Mouse (Mus musculus) kidney, embryonic 16.5 days (tissue): ENCODE data around the gene Ubn1. TPM values are rescaled to one million over a fixed set of nuclear protein-coding genes. Genes with fewer than 3 reads are reported as not detected.

Experiments
- ATAC-seq: fragments of 200-750 bp; cut with Nextera tagmentation; 2 replicates; pipeline ENCODE4 v1.8.0; 2017; ENCODE audit warnings: moderate TSS enrichment; ENCODE audit not compliant: low FRiP score, low TSS enrichment
- H3K27ac ChIP-seq: fragments of 300-500 bp; sonication (generic); 2 replicates; pipeline ENCODE4 v1.5.1; 2014; ENCODE audit warnings: low read length
- H3K27me3 ChIP-seq: fragments of 300-500 bp; sonication (generic); 2 replicates; pipeline ENCODE4 v1.6.1; 2014; ENCODE audit warnings: low read length, control low read depth, mixed read lengths; ENCODE audit not compliant: insufficient read depth
- H3K36me3 ChIP-seq: fragments of 300-500 bp; sonication (generic); 2 replicates; pipeline ENCODE4 v1.6.1; 2014; ENCODE audit warnings: low read length, control low read depth, mixed read lengths; ENCODE audit not compliant: insufficient read depth
- H3K4me1 ChIP-seq: fragments of 300-500 bp; sonication (generic); 2 replicates; pipeline ENCODE4 v1.6.1; 2014; ENCODE audit warnings: low read length, control low read depth, mixed read lengths; ENCODE audit not compliant: insufficient read depth
- H3K4me2 ChIP-seq: fragments of 300-500 bp; sonication (generic); replicated peaks from 2 replicates; pipeline ENCODE4 v1.6.1; 2014; ENCODE audit warnings: low read depth, low read length
- H3K4me3 ChIP-seq: fragments of 300-500 bp; sonication (generic); 2 replicates; pipeline ENCODE4 v1.5.1; 2014; ENCODE audit warnings: mild to moderate bottlenecking, low read length
- H3K9ac ChIP-seq: fragments of 300-500 bp; sonication (generic); replicated peaks from 2 replicates; pipeline ENCODE4 v1.6.1; 2014; ENCODE audit warnings: low read length
- H3K9me3 ChIP-seq: fragments of 300-500 bp; sonication (generic); 2 replicates; pipeline ENCODE4 v1.6.1; 2016; ENCODE audit warnings: low read length, control low read depth
- WGBS: fragments of 180-500 bp; shearing (Covaris S2); extraction: QIAGEN DNeasy Blood & Tissue Kit; methylation state at CpG from one replicate; pipeline ENCODE4 v1.1.7; 2014; 5-methylcytosine and 5-hydroxymethylcytosine counted together
- polyA plus RNA-seq: library from polyadenylated mRNA; unstranded; fragments of >200 nt; fragmentation: Nextera tagmentation; extraction: Ambion mirVana; gene quantifications from 2 replicates; pipeline ENCODE4 v1.2.1, GENCODE M21; 2015

Ubn1 gene
- polyA plus RNA-seq, 1 experiment from 2014 or later: 20.2 TPM

- Histone ChIP-seq H3K9me3 (no peaks in the 10 kb centered on the region), H3K4me3 (no peak overlapping the region), H3K27me3 (no peaks in the 10 kb centered on the region), H3K4me2 (no peak overlapping the region), H3K36me3 (peaks cover 53% of the 10 kb centered on the region), H3K4me1 (no peaks in the 10 kb centered on the region), H3K27ac (no peak overlapping the region), H3K9ac (no peak overlapping the region)
- ATAC-seq: no peak
- 85% methylated on average over 3 of the region's 3 CpGs for WGBS
Observed at GRCm38 (mm10) chr16:5070321-5070720, 20.5 kb downstream of the Ubn1 start.

- H3K4me1 ChIP-seq: no peaks in the 10 kb centered on the region
- no peak overlapping the region for H3K9ac ChIP-seq
- H3K36me3 ChIP-seq: peaks cover 64% of the 10 kb centered on the region
- WGBS: 93% methylated on average over 7 of the region's 7 CpGs
- H3K4me2 ChIP-seq: no peak overlapping the region
- no peak for ATAC-seq
- H3K27ac ChIP-seq: no peak overlapping the region
- no peaks in the 10 kb centered on the region for H3K27me3 ChIP-seq
- H3K4me3 ChIP-seq: no peak overlapping the region
- H3K9me3 ChIP-seq: no peaks in the 10 kb centered on the region
Observed at GRCm38 (mm10) chr16:5071974-5072373, 22.1 kb downstream of the Ubn1 start.

GRCm38 (mm10) chr16:5074341-5074740 lies 24.5 kb downstream of the Ubn1 start:
- 90% methylated on average over 5 of the region's 5 CpGs for WGBS
- H3K4me2 ChIP-seq: no peak overlapping the region
- no peak for ATAC-seq

GRCm38 (mm10) chr16:5085196-5085595 lies 35.3 kb downstream of the Ubn1 start:
- peaks cover 48% of the 10 kb centered on the region for H3K36me3 ChIP-seq

More at GRCm38 (mm10) chr16:5074341-5074740, 24.5 kb downstream of the Ubn1 start:
- H3K9ac ChIP-seq: no peak overlapping the region
- no peaks in the 10 kb centered on the region for H3K27me3 ChIP-seq
- H3K4me1 ChIP-seq: no peaks in the 10 kb centered on the region
- no peaks in the 10 kb centered on the region for H3K9me3 ChIP-seq
- H3K36me3 ChIP-seq: peaks cover 75% of the 10 kb centered on the region
- no peak overlapping the region for H3K4me3 ChIP-seq
- H3K27ac ChIP-seq: no peak overlapping the region

GRCm38 (mm10) chr16:5086179-5086578 lies 36.3 kb downstream of the Ubn1 start:
- Histone ChIP-seq H3K9ac (no peak overlapping the region), H3K27me3 (no peaks in the 10 kb centered on the region), H3K4me2 (no peak overlapping the region), H3K9me3 (no peaks in the 10 kb centered on the region), H3K36me3 (peaks cover 44% of the 10 kb centered on the region), H3K27ac (no peak overlapping the region), H3K4me3 (no peak overlapping the region), H3K4me1 (no peaks in the 10 kb centered on the region)
- 94% methylated on average over 2 of the region's 2 CpGs for WGBS
- ATAC-seq: no peak

More at GRCm38 (mm10) chr16:5085196-5085595, 35.3 kb downstream of the Ubn1 start:
- H3K4me1 ChIP-seq: no peaks in the 10 kb centered on the region
- H3K4me3 ChIP-seq: no peak overlapping the region
- ATAC-seq: no peak
- H3K4me2 ChIP-seq: no peak overlapping the region
- no peaks in the 10 kb centered on the region for H3K9me3 ChIP-seq
- no peak overlapping the region for H3K9ac ChIP-seq
- no peaks in the 10 kb centered on the region for H3K27me3 ChIP-seq
- WGBS: 75% methylated on average over 4 of the region's 4 CpGs
- H3K27ac ChIP-seq: no peak overlapping the region

GRCm38 (mm10) chr16:5089021-5089420 lies 39.2 kb downstream of the Ubn1 start:
- Histone ChIP-seq H3K4me3 (no peak overlapping the region), H3K4me1 (no peaks in the 10 kb centered on the region), H3K4me2 (no peak overlapping the region), H3K9me3 (no peaks in the 10 kb centered on the region), H3K27me3 (no peaks in the 10 kb centered on the region), H3K36me3 (peaks cover 27% of the 10 kb centered on the region), H3K27ac (no peak overlapping the region), H3K9ac (no peak overlapping the region)
- WGBS: 59% methylated on average over 10 of the region's 10 CpGs
- no peak for ATAC-seq

- no peaks in the 10 kb centered on the region for H3K9me3 ChIP-seq
- 0 out of 2 replicates have a peak, but pooled peaks cover 2% of the 10 kb centered on the region for H3K36me3 ChIP-seq
- no peak overlapping the region for H3K27ac ChIP-seq
- no peak overlapping the region for H3K4me3 ChIP-seq
- no peak overlapping the region for H3K4me2 ChIP-seq
- H3K27me3 ChIP-seq: no peaks in the 10 kb centered on the region
- 77% methylated on average over 5 of the region's 5 CpGs for WGBS
- ATAC-seq: no peak
- H3K9ac ChIP-seq: no peak overlapping the region
- H3K4me1 ChIP-seq: no peaks in the 10 kb centered on the region
Observed at GRCm38 (mm10) chr16:5093285-5093684, 43.4 kb downstream of the Ubn1 start.

- no peak overlapping the region for H3K4me2 ChIP-seq
- no peaks in the 10 kb centered on the region for H3K4me1 ChIP-seq
- ATAC-seq: peak; percentile 51; the same call in 1 of the 2 replicates
- no peak overlapping the region for H3K4me3 ChIP-seq
- no peaks in the 10 kb centered on the region for H3K27me3 ChIP-seq
- no peaks in the 10 kb centered on the region for H3K36me3 ChIP-seq
- no peak overlapping the region for H3K9ac ChIP-seq
- WGBS: 65% methylated on average over 8 of the region's 8 CpGs
- no peak overlapping the region for H3K27ac ChIP-seq
- H3K9me3 ChIP-seq: no peaks in the 10 kb centered on the region
Observed at GRCm38 (mm10) chr16:5096504-5096903, 46.6 kb downstream of the Ubn1 start.

GRCm38 (mm10) chr16:5101000-5101399 lies 51.1 kb downstream of the Ubn1 start:
- no peaks in the 10 kb centered on the region for H3K9me3 ChIP-seq
- H3K4me2 ChIP-seq: no peak overlapping the region
- H3K27me3 ChIP-seq: no peaks in the 10 kb centered on the region
- H3K4me1 ChIP-seq: no peaks in the 10 kb centered on the region
- WGBS: 72% methylated on average over 6 of the region's 6 CpGs
- H3K36me3 ChIP-seq: no peaks in the 10 kb centered on the region
- no peak overlapping the region for H3K9ac ChIP-seq
- no peak for ATAC-seq
- H3K27ac ChIP-seq: no peak overlapping the region
- no peak overlapping the region for H3K4me3 ChIP-seq

- Histone ChIP-seq H3K9ac (no peak overlapping the region), H3K27me3 (no peaks in the 10 kb centered on the region), H3K4me2 (no peak overlapping the region), H3K9me3 (no peaks in the 10 kb centered on the region; the same call in 1 of the 2 replicates), H3K4me1 (peaks cover 10% of the 10 kb centered on the region; the same call in 1 of the 2 replicates), H3K36me3 (no peaks in the 10 kb centered on the region), H3K27ac (no peak overlapping the region), H3K4me3 (no peak overlapping the region)
- ATAC-seq: peak; percentile 74
- WGBS: 62% methylated on average over 7 of the region's 7 CpGs
Observed at GRCm38 (mm10) chr16:5109877-5110276, 60.0 kb downstream of the Ubn1 start.
